Mouse (Mus musculus): ENCODE measurements around the gene Gm17482.

DNA sequence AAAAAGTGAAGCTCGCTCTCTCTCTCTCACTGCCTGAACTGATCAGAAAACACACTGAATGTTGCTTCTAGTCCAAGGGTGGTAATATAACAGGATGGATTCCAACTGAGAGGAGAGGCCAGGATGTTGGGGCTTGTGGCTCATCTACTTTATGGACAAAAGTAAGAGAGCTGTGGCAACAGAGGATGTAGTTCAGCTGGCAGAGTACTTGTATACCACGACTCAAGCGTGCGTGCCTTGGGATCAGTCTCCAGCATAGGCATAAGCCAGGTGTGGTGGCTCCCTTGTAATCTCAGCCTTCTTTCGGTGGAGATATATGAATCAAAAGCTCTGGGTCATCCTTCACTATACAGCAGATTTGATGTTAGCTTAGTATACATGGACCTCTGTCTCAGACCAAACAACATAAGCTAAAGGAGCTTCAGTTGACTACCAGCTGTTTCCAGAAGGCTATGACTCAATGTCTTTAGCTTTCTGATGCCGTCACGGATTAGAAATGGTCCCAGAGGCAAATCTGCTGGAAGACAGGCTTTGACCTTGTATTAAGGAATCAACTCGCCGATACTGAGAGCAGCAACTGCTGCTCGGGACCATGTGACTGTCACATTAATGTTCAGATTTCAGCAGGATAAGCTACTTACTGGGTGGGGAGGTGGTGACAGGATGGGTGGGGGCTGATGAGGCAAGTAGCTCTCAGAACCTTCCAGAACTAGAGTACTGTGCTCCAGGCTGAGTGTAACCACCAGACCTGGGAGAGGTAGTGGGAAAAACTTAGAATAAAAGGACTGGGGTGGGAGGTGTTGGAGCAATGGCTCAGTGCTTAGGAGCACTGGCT, 41.6 kb downstream of the Gm17482 start:
- TF ChIP-seq CTCF (IDR thresholded peaks at IDR 0.05; ENCODE audit: low read depth) = no peak
- no peak for TF ChIP-seq EP300 (IDR thresholded peaks at IDR 0.05; ENCODE audit: low read depth)

All from liver, postnatal 0 days (tissue).